Mouse (Mus musculus) WW6 (cell line): ENCODE data around the gene Rasl11b.

Experiments
- DNase-seq: peaks from one replicate; pipeline ENCODE4 v3.0.0-alpha.2; 2013; ENCODE audit warnings: low read depth, low spot score

The Rasl11b gene

DNA sequence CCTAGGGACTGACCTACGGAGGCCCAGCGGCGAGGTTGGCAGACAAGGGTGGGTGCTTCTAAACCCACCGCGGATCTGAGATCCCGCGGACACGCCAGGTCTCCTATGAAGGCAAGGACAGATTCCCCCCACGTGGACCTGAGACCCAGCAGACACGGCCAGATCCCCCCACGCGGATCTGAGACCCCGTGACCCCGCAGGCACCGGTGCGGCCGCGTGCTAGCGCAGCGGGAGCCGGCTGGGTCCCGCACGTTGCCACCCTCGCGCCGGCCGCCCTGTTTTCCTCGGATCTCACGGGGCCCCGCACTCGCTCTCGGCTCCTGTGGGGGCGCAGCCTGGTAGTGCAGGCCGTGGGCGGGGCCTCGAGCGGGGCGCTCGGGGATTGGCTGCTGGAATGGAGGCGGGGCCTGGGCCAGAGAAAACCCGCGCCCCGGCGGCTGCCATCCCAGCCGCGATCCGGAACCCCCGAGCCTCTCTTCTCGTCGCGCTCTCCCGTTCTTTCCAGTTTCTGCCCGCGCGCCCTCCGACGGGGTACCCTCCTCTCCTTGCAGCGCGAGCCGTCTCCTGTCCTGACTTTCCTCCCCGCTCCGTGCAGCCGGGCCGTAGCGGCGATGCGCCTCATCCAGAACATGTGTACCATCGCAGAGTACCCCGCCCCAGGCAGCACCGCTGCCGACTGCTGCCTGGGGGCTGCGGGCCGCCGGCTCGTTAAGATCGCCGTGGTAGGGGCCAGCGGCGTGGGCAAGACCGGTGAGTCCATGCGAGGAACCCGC is at the start of gene Rasl11b:
Gene Rasl11b, plus strand, starts transcription at position 446 of the 773 bp plus-strand sequence.
- DNase-seq: peak; percentile 67

DNA sequence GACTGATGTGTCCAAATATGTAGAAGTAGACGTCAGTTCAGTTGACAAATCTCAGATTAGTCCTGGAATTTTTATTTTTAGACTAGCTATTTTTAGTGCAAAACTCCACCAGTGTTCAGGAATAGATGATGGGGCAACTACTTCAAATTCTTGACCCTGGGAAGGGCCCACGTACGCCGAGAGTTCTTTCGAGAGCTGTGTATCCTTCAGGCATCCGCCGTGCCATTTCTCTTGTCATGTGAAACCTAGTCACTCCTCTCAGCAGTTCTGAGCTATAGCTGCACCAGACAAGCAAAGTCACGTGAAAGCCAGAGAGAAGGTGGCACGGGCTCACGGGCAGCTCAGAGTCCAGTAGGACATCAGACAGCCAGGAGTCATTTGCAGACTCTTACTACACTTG is 47.5 kb upstream of the Rasl11b start:
- no peak for DNase-seq

DNA sequence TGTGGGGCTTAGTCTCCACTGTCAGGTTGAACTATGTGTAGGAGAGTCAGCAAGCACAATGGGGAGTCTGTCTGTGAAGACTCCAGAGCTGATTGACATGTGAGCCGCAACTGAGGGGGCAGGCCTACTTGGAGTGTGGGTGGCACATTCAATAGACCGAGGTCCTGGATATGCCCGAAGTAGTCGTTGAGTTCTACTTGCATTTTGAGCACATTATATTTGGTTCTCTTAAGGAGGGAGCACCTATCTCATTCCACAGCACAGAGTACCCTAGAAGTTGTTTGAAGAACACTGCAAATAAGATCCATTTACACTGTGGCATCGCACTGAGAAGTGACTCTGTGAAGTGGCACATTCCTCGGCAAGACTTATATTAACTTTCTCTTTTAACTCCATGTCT is 45.1 kb upstream of the Rasl11b start:
- DNase-seq: no peak

DNA sequence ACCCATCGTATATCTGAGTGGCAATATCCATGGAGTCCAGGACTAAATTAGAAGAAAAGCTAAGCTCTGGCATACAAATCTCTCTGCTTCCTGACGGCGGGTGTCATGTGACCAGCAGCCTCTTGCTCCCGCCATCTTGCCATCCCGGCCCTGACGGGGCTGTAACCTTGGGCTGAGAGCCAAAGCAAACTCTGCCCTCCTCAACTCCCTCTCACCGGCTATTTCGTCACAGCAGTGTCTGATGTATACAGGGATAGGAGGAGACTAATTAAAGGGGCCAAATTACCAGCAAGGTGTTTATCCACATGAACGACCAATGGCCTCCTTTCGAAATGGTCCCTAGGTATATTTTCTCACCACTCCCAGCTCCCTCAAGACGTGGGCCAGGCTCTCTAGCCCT is 43.3 kb upstream of the Rasl11b start:
- no peak for DNase-seq

DNA sequence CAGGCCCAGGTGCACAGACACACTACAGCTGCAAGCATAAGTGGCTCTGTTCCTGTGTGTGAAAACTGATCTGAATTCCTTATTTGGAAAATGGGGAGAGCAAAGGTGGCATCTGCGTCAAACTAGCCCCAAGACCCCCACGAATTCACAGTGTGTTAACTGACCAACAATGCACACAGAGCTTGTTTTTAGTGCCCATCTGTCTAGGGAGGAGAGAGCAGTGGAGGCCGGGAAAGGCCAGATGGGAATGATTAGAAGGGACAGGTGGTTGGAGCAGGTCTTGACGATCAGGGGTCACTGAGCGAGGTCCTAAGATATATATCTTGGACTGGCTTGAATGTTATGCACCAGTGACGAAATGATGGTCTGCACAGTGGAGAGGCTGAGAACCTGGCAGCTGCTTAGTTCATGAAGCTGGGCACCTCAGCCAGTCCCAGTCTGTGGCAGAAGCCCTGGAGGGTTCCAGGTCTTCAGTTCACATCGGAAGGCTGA is 39.2 kb upstream of the Rasl11b start:
- no peak for DNase-seq

DNA sequence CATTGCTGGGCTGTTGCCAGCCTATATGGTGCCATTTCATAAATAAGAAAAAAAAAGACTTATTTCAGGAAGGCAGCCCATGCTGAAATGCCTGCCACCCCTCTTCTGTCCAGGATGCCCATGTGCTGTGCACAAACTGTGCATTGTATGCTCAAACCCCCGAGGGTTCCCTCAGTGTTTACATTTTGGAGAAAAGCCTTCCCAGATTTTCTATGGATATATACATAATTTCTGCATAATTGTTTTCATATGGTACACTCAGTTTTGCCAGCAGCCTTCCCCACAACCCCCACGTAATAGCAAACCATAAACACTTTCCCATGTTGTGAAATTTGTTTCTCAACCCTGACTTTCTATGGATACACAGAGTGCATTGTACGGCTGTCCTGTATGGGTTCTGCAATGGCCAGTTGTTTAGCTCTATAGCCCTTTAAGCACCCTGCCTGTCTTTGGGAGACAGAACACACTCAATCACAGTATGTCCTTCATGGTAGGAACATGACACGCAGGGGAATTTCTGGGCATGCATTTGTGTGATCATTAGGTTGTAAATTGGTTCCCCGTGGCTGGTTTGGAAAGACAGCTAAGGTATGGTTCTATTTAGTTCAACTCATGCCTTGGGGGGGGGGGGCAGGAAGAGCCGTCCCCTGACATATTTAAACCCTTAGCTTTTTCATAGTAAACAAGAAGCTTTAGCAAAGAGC is 36.0 kb upstream of the Rasl11b start:
- DNase-seq: no peak

DNA sequence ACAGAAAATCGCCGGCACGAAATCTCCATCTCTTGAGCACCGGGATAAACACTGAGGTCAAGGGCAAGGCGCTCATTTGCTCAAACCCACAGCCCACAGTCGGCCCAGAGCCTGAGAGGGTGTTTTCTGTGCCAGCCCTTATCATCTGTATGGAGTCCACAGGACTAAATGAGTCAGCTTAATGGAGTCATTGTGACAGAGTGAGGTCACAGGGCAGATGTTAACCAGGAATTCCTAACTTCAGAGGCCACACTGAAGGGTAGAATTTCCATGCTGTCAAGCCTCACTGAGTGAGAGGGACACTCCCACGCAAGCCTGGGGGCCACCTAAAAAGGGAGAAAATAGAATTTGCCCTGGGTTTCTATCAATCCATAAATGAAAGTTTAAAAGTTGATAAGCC is 35.2 kb upstream of the Rasl11b start:
- no peak for DNase-seq

DNA sequence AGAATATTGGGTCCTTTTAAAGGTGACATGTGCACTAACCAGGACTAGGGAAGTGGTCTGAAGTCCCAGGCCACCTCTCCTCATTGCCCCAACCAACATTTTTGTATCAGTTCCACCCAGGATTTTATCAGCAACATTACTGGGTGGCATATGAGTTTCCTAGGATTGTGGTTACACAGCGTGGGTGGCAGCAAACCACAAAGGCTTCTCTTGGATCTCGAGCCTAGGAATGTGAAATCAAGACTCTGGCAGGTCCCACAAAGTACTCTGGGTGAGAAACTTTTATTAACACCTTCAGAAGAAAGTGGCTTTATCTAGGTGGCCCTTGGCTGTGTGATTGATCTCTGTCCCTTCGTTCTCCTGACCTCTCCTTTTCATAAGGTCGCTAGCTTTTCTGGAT is 34.7 kb upstream of the Rasl11b start:
- no peak for DNase-seq

DNA sequence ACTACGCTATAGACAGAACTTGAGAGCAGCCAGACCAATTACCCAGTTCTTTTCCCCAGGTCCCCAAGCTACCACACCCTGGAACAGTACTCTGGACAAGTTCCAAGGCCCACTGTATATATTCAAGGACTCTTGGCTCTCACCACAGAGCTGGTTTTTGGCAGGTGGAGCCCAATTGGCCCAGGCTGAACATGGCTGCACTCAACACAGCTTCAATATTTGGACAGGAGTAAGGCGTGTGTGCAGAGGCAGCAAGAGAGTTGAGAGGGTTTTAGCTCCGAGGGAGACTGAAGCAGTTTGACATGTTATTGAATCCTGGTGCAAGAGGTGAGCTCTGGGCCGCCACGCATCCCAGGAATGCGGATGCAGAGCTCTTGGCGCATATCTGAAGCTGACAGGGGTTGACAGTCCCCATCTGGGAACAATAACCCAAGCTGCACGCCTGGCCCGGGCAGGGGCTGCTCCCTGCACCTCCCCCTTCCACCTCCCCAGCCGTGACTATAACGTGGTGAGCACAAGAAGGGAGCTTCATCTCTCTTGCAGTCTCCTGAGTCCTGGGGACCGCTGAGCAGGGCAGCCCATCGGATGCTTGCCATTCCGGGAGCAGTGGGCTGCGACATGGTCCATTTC is 33.7 kb upstream of the Rasl11b start:
- DNase-seq: no peak

DNA sequence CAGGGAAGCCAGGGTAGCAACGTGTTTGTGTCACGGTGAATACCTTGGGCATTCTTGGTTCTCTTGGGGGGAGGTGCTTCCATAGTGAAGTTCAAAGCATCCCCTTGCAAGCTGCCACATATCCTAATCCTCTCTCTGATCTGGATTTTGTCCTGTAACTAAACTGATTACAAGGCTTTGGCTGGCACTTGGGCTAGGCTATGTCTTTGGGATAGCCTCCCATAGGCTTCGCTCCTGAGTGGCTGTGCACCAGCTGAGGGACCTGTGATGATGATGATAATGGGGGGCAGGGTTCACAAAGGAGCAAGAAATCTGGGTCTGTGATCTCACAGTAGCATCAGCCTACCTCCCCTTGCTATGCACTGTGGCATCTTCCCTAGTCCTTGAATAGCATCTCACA is 33.1 kb upstream of the Rasl11b start:
- no peak for DNase-seq

DNA sequence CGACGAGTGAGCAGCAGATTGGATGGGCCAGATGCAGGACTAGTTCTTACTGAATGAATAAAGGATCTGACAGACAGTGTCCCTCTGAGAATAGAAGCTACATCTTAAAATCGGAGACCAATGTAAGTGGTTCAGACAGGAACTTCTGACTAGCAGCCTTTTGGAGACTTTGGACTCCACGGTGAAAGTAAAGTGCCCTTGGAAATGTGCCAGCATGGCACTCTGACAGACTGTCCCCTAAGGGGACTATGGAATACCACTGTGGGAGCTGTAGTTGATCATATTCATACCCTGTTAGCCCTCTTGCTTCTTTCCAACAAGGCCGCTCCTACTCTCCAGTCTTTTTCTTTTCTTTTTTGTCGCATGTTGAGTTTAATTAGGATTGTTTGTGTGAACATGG is 31.9 kb upstream of the Rasl11b start:
- DNase-seq: no peak

DNA sequence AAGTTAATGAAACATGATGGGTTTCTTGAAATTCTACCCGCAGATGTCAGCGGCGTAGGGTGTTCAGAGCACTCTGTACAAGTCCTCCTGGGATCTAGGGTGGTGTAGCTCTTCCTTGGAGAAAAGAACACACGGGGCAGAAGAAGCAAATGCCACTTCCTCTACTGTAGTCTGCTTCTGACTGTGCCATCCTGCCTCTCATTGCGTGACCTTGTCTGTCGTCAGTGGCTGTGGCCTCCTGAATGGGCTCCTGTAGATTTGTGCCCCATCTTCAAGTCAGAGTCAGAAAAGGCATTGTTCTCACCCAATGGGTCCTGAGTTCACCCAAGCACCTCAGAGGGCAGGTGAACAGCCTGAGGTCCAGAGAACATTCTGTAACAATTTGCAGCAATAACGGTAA is 30.5 kb upstream of the Rasl11b start:
- DNase-seq: no peak

DNA sequence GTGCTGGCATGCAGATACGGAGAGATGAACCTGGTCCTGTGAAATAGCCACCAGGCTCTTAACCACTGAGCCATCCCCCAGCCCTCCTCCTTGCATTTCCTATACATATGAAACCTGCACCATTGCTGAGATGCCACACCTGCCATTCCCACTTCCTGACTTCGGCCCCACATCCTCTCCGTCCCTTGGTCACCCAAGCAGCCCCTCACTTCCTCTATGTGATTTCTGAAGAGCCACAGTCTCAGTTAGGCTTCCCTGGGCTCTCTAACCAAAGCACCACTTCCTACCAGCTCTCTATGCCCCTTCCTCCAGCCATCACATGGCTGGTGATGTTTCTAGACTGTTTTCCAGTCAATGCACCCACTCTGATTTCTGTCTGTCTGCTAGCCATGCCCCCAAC is 28.4 kb upstream of the Rasl11b start:
- DNase-seq: no peak

DNA sequence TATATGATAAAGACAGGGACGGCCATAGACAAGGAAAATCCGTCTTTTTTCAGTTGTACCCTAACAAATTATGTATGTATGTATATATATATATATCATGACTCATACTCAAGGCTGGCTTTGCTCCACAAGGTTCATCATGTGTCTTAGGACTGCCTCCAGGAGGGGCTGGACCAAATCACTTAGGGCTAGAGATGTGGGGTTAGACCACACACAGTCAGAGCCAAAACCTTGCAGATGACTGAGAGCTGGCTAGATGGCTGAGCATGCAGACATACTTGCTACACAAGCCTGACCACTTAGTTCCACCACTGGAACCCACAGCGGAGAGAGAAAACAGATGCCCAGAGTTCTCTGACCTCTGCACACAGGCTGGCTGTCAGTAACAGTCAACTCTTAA is 27.0 kb upstream of the Rasl11b start:
- no peak for DNase-seq

DNA sequence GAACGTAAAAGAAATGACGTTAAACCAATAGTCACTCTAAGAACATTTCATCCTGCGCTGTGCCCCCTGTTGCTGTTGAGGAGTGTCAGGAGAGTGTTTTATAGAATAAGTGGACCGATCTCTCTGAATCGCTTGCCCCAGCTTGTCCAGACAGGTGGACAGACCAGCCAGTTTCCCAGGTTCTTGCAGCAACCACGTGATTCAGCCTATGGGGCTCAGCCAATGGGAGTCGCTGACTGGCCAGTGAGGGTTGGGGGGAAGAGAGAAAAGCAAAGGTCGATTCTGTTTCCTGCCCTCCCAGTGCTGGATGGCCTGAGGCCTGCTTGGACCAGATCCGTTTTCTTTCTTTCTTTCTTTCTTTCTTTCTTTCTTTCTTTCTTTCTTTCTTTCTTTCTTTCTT is 23.3 kb upstream of the Rasl11b start:
- DNase-seq: no peak

DNA sequence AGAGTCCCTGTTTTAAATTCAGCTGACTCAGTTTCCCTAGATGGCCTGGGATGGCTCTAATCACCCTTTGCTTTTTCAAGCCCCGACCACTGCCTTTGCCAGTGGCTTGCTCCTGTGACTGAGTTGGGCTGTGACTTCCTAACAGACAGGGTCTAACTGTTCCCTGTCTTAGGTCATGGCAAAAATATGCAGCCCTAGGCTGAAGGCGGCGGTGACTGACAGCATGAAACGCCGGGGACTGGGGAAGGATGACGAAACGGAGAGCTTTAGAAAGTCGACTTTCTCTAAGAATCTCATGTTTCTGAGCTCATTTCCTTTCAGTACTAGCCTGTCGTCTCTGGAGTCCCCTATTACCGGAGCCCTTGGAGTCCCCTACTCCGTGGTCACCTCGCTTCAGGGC is 22.9 kb upstream of the Rasl11b start:
- no peak for DNase-seq

DNA sequence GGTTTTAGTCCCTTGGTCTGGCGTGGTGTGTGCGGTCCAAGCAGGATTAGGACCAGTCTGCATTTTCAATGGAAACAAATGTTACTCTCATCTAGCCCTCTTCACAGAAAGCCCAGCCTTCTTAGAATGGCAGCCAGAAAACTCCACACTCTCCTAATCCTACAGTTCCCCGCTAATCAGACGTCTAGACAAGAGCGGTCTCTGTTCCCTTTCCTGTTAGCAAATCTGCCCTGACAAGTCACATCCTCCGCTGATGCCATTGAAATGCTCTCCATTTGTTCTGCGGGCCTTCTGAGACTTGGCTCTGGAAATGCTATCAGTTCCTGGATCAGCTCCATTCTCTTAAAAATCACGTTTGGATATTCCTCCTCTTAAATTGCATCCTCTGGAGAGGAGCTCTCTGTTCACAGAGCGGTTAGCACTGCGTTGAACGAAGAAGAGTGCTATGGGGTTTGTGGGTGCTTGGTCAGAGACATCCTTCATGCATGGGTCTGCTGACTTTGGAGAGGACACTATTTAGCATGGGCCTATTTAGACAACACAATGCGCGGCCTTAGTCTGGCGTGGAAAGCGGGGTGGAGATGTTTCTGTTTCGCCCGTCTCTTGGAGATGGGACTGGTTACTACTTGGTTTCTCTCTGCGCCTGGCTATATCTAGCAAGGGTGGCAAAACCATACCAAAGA is 21.8 kb upstream of the Rasl11b start:
- no peak for DNase-seq

DNA sequence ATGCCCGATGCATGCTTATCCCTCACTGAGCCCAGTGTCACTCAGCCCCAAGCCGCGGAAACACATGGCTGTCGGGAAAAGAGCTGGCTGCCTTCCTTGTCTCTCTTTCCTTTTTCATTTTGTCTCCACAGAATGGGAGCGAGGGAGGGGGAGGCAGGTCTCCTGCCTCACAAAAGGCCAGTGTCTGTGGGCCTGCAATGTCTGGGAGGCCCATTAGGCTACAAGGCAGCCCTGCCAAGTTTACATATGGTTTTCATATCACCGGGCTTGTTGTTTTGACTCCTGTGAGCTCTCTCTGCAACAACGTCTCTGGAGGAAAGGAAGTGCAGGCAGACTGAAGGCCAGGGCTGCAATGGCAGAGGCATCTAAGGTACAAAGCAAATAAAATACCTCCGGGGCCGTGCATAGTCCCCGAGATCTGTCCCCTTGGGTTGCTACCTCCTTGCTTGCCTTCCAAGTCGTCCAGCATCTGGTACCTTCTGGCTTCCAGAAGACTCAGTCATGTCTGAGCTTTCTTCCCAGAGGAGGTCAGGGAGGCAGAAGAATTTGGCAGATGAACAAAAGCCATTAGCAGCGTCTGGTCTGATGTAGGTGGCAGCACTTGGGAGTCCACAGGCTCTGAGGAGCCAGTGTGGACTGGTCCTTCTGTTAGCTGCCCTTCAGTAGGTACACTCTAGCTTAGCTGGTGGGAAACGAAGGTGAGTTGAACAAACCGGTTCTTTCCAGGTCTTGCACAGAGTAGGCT is 19.4 kb upstream of the Rasl11b start:
- no peak for DNase-seq

DNA sequence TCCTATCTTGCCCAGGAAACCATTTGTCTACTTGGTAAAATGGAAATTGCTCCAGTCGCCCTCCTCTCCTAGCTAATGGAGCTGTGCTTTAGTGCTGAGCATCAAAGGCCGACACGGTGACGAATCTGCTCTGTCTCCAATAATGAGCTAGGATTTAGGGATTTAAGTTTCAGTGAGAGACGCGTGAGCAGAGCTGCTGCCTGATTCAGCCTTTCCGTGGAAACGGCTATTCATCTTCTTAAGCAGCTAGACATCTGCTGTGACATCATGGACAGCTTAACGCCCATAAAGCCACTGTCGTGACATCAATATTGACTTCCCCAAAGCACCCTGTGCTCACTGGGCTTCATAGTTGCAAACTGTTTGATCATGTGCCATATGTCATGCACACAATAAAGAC is 14.9 kb upstream of the Rasl11b start:
- DNase-seq: no peak

DNA sequence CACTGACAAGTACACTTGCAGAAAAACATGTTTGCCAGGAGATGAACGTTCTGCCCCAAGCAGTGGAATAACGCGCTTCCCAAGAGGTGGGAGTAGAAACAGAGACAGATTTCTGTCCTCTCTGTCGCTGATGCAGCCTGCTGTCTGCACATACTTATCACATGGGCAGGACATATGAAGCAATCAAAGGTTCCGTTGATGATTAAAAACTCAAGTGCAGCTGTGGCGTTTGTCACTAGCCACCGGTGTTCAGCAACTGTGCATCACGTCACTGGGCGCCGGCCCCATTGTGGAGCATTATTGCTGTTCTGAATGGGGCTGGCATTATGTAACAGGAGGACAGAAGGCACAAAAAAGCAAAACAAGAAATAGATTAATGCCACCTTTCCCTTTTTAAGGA is 12.0 kb upstream of the Rasl11b start:
- DNase-seq: no peak

DNA sequence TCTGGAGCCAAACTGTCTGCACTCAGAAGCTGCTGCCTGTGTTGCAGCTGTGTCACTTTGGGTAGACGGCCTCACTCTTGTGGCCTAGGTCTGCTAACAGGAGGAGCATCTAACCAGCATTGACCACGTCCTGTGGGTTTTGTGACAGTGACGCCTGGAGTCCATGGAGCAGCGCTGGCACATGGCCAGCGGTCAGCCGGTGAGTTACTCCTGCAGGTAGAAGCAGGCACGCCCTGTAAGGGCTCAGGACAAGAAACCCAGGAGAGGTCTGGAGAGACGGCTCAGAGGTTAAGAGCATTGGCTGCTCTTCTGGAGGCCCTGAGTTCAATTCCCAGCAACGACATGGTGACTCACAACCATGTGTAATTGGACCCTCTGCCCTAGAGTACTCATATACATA is 10.5 kb upstream of the Rasl11b start:
- DNase-seq: no peak

DNA sequence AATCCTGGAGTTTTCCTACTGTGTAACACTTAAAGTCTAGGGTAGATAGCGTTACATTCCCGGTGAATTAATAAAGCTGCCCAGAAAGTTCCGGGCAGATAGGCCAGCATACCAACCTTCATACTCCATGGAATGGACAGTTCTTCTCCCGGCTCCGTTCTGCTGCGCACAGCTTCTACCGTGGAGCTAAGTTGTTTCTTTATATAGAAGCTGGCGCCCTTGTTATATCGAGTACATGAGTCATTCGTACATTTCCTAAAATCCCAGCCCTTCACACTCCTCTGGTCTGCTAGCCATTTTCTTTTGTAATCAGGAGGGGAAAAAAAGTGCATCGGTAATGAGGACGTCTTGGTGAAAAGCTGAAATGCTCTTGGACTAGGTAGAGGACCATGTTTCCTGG is 7.0 kb upstream of the Rasl11b start:
- no peak for DNase-seq
